Mouse (Mus musculus) MEL (cell line): ENCODE results near the gene Psrc1. TPM values are rescaled to one million over a fixed set of nuclear protein-coding genes. Genes with fewer than 3 reads are reported as not detected.

Experiments
- DNase-seq: peaks from one replicate; pipeline ENCODE4 v3.0.0; 2011; ENCODE audit warnings: low read depth, low spot score
- H3K27ac ChIP-seq: 2 replicates; pipeline ENCODE4 v1.5.1; 2012; ENCODE audit warnings: low read depth, mild to moderate bottlenecking, control low read depth, low read length, moderate library complexity; ENCODE audit not compliant: control insufficient read depth
- H3K27me3 ChIP-seq, 2 experiments: fragments of 150-350 bp in 1 of 2; sonication (generic) in 1 of 2; 2 replicates each; pipeline ENCODE4 v1.6.1; 2012; ENCODE audit warnings: low read length in 2 of 2, mild to moderate bottlenecking in 2 of 2, improper control_type of control experiment in 1 of 2, moderate library complexity in 1 of 2; ENCODE audit not compliant: insufficient read depth in 2 of 2, control insufficient read depth in 1 of 2
- H3K36me3 ChIP-seq, 2 experiments: 2 replicates each; pipeline ENCODE4 v1.6.1; 2012 to 2014; ENCODE audit warnings: low read length in 2 of 2, improper control_type of control experiment in 1 of 2, inconsistent platforms in 1 of 2, mild to moderate bottlenecking in 1 of 2; ENCODE audit not compliant: insufficient read depth in 2 of 2, control insufficient read depth in 1 of 2
- H3K4me1 ChIP-seq, 2 experiments: fragments of 150-350 bp in 1 of 2; sonication (generic) in 1 of 2; 2 replicates each; pipeline ENCODE4 v1.6.1; 2012; ENCODE audit warnings: low read length in 2 of 2, improper control_type of control experiment in 1 of 2, mild to moderate bottlenecking in 1 of 2; ENCODE audit not compliant: insufficient read depth in 2 of 2, control insufficient read depth in 1 of 2
- H3K4me3 ChIP-seq, 2 experiments: fragments of 150-350 bp in 1 of 2; sonication (generic) in 1 of 2; 2 replicates each; pipeline ENCODE4 v1.5.1; 2012; ENCODE audit warnings: low read depth in 2 of 2, low read length in 2 of 2, mild to moderate bottlenecking in 2 of 2, moderate library complexity in 2 of 2, control low read depth in 1 of 2, improper control_type of control experiment in 1 of 2; ENCODE audit not compliant: control insufficient read depth in 1 of 2, insufficient read depth in 1 of 2
- H3K79me2 ChIP-seq: 2 replicates; pipeline ENCODE4 v1.6.1; 2012; ENCODE audit warnings: mild to moderate bottlenecking, low read length, moderate library complexity; ENCODE audit not compliant: control insufficient read depth, poor library complexity, insufficient read depth
- H3K9ac ChIP-seq: 2 replicates; pipeline ENCODE4 v1.6.1; 2012; ENCODE audit warnings: low read depth, mild to moderate bottlenecking, control low read depth, low read length, moderate library complexity; ENCODE audit not compliant: control insufficient read depth, poor library complexity, severe bottlenecking
- H3K9me3 ChIP-seq: fragments of 150-350 bp; sonication (generic); replicated peaks from 2 replicates; pipeline ENCODE4 v1.6.1; 2012; ENCODE audit warnings: mild to moderate bottlenecking, low read length, improper control_type of control experiment, moderate library complexity; ENCODE audit not compliant: insufficient read depth
- BHLHE40 ChIP-seq: IDR thresholded peaks from 2 replicates; pipeline ENCODE4 v1.6.1; 2012; ENCODE audit warnings: low read depth, mild to moderate bottlenecking, inconsistent platforms, low read length, improper control_type of control experiment, borderline replicate concordance
- CHD1 ChIP-seq: IDR thresholded peaks from 2 replicates; pipeline ENCODE4 v1.6.1; 2012; ENCODE audit warnings: low read depth, mild to moderate bottlenecking, inconsistent platforms, low read length, improper control_type of control experiment
- CTCF ChIP-seq, 3 experiments: IDR thresholded peaks in 2 of 3; conservative IDR thresholded peaks in 1 of 3; 2 replicates each; pipeline ENCODE4 v1.5.1; 2011 to 2012; ENCODE audit warnings: low read length in 3 of 3, low read depth in 2 of 3, mild to moderate bottlenecking in 2 of 3, improper control_type of control experiment in 1 of 3, inconsistent platforms in 1 of 3, mixed read lengths in 1 of 3, moderate library complexity in 1 of 3; ENCODE audit not compliant: control insufficient read depth in 1 of 3, insufficient read depth in 1 of 3, poor library complexity in 1 of 3, severe bottlenecking in 1 of 3
- E2F4 ChIP-seq: IDR thresholded peaks from 2 replicates; pipeline ENCODE4 v1.6.1; 2011; ENCODE audit warnings: low read depth, low read length, improper control_type of control experiment, borderline replicate concordance
- ELF1 ChIP-seq: IDR thresholded peaks from 2 replicates; pipeline ENCODE4 v1.6.1; 2014; ENCODE audit warnings: low read depth, mild to moderate bottlenecking, inconsistent platforms, low read length, improper control_type of control experiment, moderate library complexity
- ETS1 ChIP-seq: IDR thresholded peaks from 2 replicates; pipeline ENCODE4 v1.6.1; 2012; ENCODE audit warnings: low read depth, mild to moderate bottlenecking, inconsistent platforms, low read length, improper control_type of control experiment, moderate library complexity
- GABPA ChIP-seq: IDR thresholded peaks from 2 replicates; pipeline ENCODE4 v1.6.1; 2012; ENCODE audit warnings: low read depth, mild to moderate bottlenecking, inconsistent platforms, low read length, improper control_type of control experiment, moderate library complexity
- GATA1 ChIP-seq: IDR thresholded peaks from 2 replicates; pipeline ENCODE4 v1.6.1; 2011; ENCODE audit warnings: low read depth, low read length, improper control_type of control experiment
- JUND ChIP-seq: IDR thresholded peaks from 2 replicates; pipeline ENCODE4 v1.6.1; 2011; ENCODE audit warnings: low read depth, mild to moderate bottlenecking, improper control_type of control experiment, low read length
- KAT2A ChIP-seq: conservative IDR thresholded peaks from 2 replicates; pipeline ENCODE4 v1.6.1; 2012; ENCODE audit warnings: low read depth, low read length, improper control_type of control experiment, inconsistent platforms
- MAFK ChIP-seq: IDR thresholded peaks from 2 replicates; pipeline ENCODE4 v1.6.1; 2011; ENCODE audit warnings: low read depth, mild to moderate bottlenecking, low read length, improper control_type of control experiment, borderline replicate concordance
- MAX ChIP-seq: IDR thresholded peaks from 2 replicates; pipeline ENCODE4 v1.6.1; 2011; ENCODE audit warnings: low read length, improper control_type of control experiment
- MAZ ChIP-seq: IDR thresholded peaks from 2 replicates; pipeline ENCODE4 v1.6.1; 2012; ENCODE audit warnings: low read depth, mild to moderate bottlenecking, inconsistent platforms, low read length, improper control_type of control experiment
- MXI1 ChIP-seq: IDR thresholded peaks from 2 replicates; pipeline ENCODE4 v1.6.1; 2011; ENCODE audit warnings: mild to moderate bottlenecking, low read depth, low read length, improper control_type of control experiment
- MYB ChIP-seq: IDR thresholded peaks from 2 replicates; pipeline ENCODE4 v1.6.1; 2011; ENCODE audit warnings: mild to moderate bottlenecking, low read depth, low read length, improper control_type of control experiment
- MYC ChIP-seq: IDR thresholded peaks from 2 replicates; pipeline ENCODE4 v1.6.1; 2011; ENCODE audit warnings: low read depth, mild to moderate bottlenecking, low read length, improper control_type of control experiment, moderate library complexity
- NRF1 ChIP-seq: IDR thresholded peaks from 2 replicates; pipeline ENCODE4 v1.6.1; 2014; ENCODE audit warnings: low read depth, mild to moderate bottlenecking, inconsistent platforms, low read length, improper control_type of control experiment, moderate library complexity; ENCODE audit not compliant: poor library complexity, insufficient read depth, severe bottlenecking
- POLR2A ChIP-seq, 2 experiments: IDR thresholded peaks; 2 replicates each; pipeline ENCODE4 v1.6.1; 2011 to 2012; ENCODE audit warnings: low read length in 2 of 2, mild to moderate bottlenecking in 2 of 2, control low read depth in 1 of 2, improper control_type of control experiment in 1 of 2, low read depth in 1 of 2, moderate library complexity in 1 of 2; ENCODE audit not compliant: control insufficient read depth in 1 of 2, insufficient read depth in 1 of 2, poor library complexity in 1 of 2
- POLR2AphosphoS2 ChIP-seq: IDR thresholded peaks from 2 replicates; pipeline ENCODE4 v1.6.1; 2011; ENCODE audit warnings: low read length, improper control_type of control experiment
- SIN3A ChIP-seq: IDR thresholded peaks from 2 replicates; pipeline ENCODE4 v1.6.1; 2012; ENCODE audit warnings: low read length, improper control_type of control experiment, inconsistent platforms
- TAL1 ChIP-seq: IDR thresholded peaks from 2 replicates; pipeline ENCODE4 v1.6.1; 2012; ENCODE audit warnings: mild to moderate bottlenecking, inconsistent platforms, low read length, moderate library complexity, mixed read lengths
- UBTF ChIP-seq: IDR thresholded peaks from 2 replicates; pipeline ENCODE4 v1.6.1; 2012; ENCODE audit warnings: low read depth, mild to moderate bottlenecking, inconsistent platforms, low read length, improper control_type of control experiment, moderate library complexity, borderline replicate concordance; ENCODE audit not compliant: insufficient read depth
- USF2 ChIP-seq, 2 experiments: IDR thresholded peaks; 2 replicates each; pipeline ENCODE4 v1.6.1; 2011 to 2012; ENCODE audit warnings: improper control_type of control experiment in 2 of 2, low read length in 2 of 2, borderline replicate concordance in 1 of 2, inconsistent platforms in 1 of 2, low read depth in 1 of 2, mild to moderate bottlenecking in 1 of 2; ENCODE audit not compliant: insufficient read depth in 1 of 2
- ZKSCAN1 ChIP-seq: IDR thresholded peaks from 2 replicates; pipeline ENCODE4 v1.6.1; 2012; ENCODE audit warnings: low read depth, mild to moderate bottlenecking, inconsistent platforms, low read length, improper control_type of control experiment, moderate library complexity
- ZNF384 ChIP-seq: IDR thresholded peaks from 2 replicates; pipeline ENCODE4 v1.6.1; 2012; ENCODE audit warnings: low read depth, mild to moderate bottlenecking, inconsistent platforms, low read length, improper control_type of control experiment
- polyA plus RNA-seq, 2 experiments: library from polyadenylated mRNA; stranded (reverse) in 1 of 2; unstranded in 1 of 2; fragments of >175 nt in 1 of 2; fragments of >200 nt in 1 of 2; gene quantifications; 2 replicates each; pipeline versions ENCODE4 v1.2.1 to v1.2.4; 2012; ENCODE audit warnings: low replicate concordance in 2 of 2, low read depth in 1 of 2; ENCODE audit not compliant: insufficient read length in 2 of 2, insufficient read depth in 1 of 2, missing spikeins in 1 of 2
- total RNA-seq: library from RNA; depleted of rRNA; stranded (reverse); fragments of 300-350 nt; gene quantifications from 2 replicates; pipeline ENCODE4 v1.2.3, GENCODE M21; 2012

The Psrc1 gene
- total and polyA plus RNA-seq, 3 experiments = 14.6 to 37.3 TPM; not detected in 1

GRCm38 (mm10) chr3:108433881-108434495 is 50.3 kb downstream of the Psrc1 start:
- Histone ChIP-seq H3K4me3 (no peak overlapping the region), H3K9ac (no peak overlapping the region), H3K27me3 (no peaks in the 10 kb centered on the region), H3K36me3 (peaks cover 0 to 38% of the 10 kb centered on the region in 2 experiments; a peak in 3 of 4 replicates), H3K27ac (no peak overlapping the region), H3K9me3 (no peaks in the 10 kb centered on the region), H3K4me1 (no peaks in the 10 kb centered on the region), H3K79me2 (peaks cover 13% of the 10 kb centered on the region)
- TF ChIP-seq CTCF (IDR thresholded peaks at IDR 0.05 in 2 of 3, conservative IDR thresholded peaks at IDR 0.05 in 1 of 3; ENCODE audit: control insufficient read depth in 1 of 3, insufficient read depth in 1 of 3, low read depth in 2 of 3, low read length in 3 of 3, poor library complexity in 1 of 3, severe bottlenecking in 1 of 3) (no peak), MAX (no peak), MAZ (no peak), NRF1 (no peak), CHD1 (no peak), JUND (no peak), ELF1 (no peak), POLR2AphosphoS2 (no peak), BHLHE40 (no peak), TAL1 (no peak), UBTF (no peak), E2F4 (no peak), ETS1 (no peak), SIN3A (no peak), MAFK (no peak), ZNF384 (no peak), GABPA (no peak), GATA1 (no peak)
- DNase-seq = no peak

- H3K79me2 ChIP-seq = peaks cover 29% of the 10 kb centered on the region
- H3K9me3 ChIP-seq = no peaks in the 10 kb centered on the region
- DNase-seq = no peak
- H3K36me3 ChIP-seq = peaks cover 2 to 40% of the 10 kb centered on the region in 2 experiments
- H3K9ac ChIP-seq = no peak overlapping the region
- H3K27me3 ChIP-seq = no peaks in the 10 kb centered on the region
- H3K4me3 ChIP-seq = no peak overlapping the region
- H3K4me1 ChIP-seq = no peaks in the 10 kb centered on the region
- TF ChIP-seq POLR2A (IDR thresholded peaks at IDR 0.05; ENCODE audit: control insufficient read depth in 1 of 2, insufficient read depth in 1 of 2, low read depth in 1 of 2, low read length in 2 of 2, poor library complexity in 1 of 2) = no peak
- TF ChIP-seq MYC = no peak
- no peak for TF ChIP-seq ZNF384
- no peak for TF ChIP-seq KAT2A
- no peak for TF ChIP-seq ETS1
- TF ChIP-seq USF2 (IDR thresholded peaks at IDR 0.05; ENCODE audit: borderline replicate concordance in 1 of 2, insufficient read depth in 1 of 2, low read depth in 1 of 2, low read length in 2 of 2) = no peak
- no peak for TF ChIP-seq ZKSCAN1
- no peak for TF ChIP-seq GATA1
- TF ChIP-seq BHLHE40 = no peak
- no peak for TF ChIP-seq MXI1
- no peak for TF ChIP-seq MAZ
- no peak for TF ChIP-seq MYB
- H3K27ac ChIP-seq = no peak overlapping the region
These were observed 52.2 kb downstream of the Psrc1 start for GRCm38 (mm10) chr3:108435701-108436379.
